Mouse (Mus musculus) heart, postnatal 14 days (tissue): ENCODE measurements around the gene Armc6. TPM values are rescaled to one million over a fixed set of nuclear protein-coding genes. Genes with fewer than 3 reads are reported as not detected.

Experiments used
- DNase-seq, 2 experiments: peaks; one replicate each; pipeline ENCODE4 v3.0.0; 2021 to 2022
- intact Hi-C: fragments of 180-260 bp; cut with DNase I; formaldehyde crosslinking; loops from one replicate; pipeline ENCODE4 v1.15.1; 2025
- total RNA-seq, 2 experiments: library from RNA; stranded (reverse); gene quantifications; 2 replicates each; pipeline ENCODE4 v1.2.3; 2021

The Armc6 gene
- total RNA-seq, 2 experiments from 2014 or later = 6.6 to 9.7 TPM

DNA sequence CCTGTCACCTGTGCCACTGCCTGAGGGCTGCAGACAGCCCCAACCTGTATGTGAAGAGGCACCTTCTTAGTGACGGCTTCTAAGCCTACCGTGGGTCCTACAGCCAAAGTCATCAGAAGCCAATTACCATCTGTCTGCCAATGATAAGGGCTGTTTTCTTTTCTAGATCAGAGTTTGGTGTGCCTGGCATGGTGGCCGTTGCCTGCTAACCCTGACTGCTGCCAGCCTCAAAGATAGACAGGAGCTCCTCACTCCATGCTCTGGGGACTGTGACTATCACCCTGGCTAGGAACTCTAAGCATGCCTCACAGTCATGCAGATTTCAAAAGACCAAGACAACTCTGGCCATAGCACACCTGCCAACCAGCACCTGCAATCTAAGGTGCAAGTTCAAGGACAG is 32.8 kb downstream of the Armc6 start:
- intact Hi-C loops = no loop called here
- DNase-seq = no peak

DNA sequence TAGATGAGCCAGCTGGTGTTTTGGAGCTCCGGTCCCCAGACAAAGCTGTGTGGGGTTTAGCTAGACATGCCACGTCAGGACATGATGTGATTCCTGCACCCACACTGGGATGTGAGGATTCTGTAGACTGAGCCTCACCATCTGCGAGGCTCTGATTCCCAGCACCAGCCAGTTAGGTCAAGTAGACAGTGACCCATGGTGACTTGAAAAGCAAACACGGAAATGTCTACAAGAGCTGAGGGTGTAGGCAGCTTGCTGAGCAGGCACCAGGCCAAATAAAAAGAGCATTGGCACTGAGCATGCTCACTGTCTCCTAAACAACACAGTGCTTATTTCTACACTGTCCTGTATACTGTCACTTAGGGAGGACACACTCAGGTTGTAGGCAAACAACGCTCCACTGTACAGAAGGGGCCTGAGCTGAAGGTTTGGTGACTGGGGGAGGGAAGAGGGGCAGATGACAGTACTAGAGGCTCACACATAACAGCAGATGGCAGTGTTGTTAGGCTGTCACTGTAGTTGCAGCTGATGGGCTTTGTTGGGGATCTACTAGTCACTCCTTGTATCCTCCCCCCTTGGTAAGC is 34.1 kb downstream of the Armc6 start:
- intact Hi-C loops = loop anchor here (1.0 kb wide), 1 partner anchor 23 kb away; no protein-coding TSS in a partner anchor

DNA sequence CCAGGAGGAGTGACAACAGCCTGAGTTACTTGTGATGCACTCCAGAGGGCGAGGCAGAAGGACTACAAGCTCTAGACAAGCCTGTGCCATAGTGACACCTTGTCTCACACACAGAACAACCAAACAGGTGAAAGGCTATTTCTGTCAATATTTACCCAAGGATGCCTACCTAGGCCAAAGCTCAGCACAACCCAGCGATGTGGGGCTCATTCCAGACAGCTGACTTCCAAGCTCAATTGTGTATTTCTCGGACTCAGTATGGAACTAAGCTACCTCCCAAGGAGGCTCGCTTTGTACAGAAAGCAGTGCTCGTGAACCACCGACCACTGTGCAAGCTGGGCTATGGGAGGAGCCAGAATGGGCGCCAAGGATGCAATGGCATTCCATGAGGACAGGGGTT is 36.7 kb downstream of the Armc6 start:
- DNase-seq = no peak
- intact Hi-C loops = no loop called here

More for the DNA sequence above, 34.1 kb downstream of the Armc6 start:
- peak in 1 of 2 experiments; percentile 31 for DNase-seq

DNA sequence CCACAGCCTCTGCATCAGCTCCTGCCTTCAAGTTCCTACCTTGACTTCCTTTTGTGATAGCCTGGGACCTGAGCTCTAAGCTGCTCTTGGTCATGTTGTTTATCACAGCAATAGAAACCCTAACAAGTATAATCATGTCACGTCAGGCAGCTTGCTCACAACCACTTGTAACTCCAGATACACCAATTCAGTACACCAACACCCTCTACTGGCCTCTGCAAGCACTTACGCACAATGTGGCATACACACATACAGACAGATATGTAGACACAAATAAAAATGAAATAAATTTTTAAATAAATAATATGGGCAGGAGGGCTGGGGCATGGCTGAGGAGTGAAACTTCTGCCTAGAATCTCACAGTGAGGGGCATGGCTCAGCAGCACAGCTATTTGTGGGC is 38.5 kb downstream of the Armc6 start:
- intact Hi-C loops = no loop called here
- DNase-seq = no peak

DNA sequence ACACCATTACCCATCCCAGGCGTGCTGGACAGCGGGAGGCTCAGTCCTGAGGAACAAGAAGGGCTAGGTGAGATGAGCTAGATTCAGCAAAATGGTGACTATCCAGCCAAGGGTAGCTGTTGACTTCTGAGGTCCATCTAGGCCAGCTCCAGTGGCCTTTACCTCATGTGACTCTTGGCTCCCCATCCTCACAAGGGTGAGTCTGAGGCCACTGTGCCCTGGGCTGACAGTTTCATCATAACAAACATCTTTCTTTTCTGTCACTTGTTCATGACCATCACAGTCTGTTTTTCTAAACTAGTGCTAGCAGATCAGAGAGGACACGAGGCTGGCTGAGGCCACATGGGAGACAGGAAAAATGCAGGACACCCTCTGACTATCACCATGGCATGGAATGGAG is 40.1 kb downstream of the Armc6 start:
- intact Hi-C loops = no loop called here
- DNase-seq = no peak

DNA sequence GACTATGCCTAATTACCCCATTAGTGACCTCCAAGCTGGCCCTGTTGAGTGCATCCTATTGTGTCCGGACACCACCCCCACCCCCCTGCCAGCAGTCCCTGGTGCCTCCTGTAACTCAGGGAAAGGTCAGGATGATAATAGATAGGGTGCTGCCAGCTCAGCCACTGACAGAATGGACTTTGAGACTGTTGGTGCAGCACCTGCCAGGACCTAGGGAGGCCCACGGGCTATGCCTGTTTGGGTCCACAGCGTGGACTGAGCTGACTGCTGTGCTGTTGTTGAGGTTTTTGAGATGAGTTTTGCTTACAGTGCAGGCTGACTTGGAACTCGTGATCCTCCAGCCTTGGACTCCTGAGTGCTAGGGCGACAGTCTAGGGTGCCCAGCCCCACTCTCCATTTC is 41.0 kb downstream of the Armc6 start:
- intact Hi-C loops = no loop called here
- DNase-seq = no peak

DNA sequence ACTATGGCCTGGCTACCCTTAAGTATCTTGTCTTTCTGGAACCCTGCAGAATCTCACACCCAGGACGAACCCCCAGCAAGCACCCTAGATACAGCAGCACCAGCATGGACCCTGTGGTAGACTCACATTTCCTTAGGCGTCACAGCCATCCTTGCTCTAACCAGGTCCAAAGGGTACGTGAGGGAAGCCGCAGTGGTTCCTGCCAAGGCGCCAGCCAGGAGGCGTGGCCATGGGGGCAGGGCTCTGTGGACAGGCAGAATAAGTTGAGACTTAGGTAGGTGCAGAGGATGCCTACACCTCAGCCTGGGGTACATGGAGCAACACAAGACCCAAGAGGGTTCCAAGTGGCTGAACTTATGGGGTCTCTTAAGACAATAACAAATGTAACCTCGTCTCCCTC is 45.6 kb downstream of the Armc6 start:
- intact Hi-C loops = no loop called here
- DNase-seq = no peak

DNA sequence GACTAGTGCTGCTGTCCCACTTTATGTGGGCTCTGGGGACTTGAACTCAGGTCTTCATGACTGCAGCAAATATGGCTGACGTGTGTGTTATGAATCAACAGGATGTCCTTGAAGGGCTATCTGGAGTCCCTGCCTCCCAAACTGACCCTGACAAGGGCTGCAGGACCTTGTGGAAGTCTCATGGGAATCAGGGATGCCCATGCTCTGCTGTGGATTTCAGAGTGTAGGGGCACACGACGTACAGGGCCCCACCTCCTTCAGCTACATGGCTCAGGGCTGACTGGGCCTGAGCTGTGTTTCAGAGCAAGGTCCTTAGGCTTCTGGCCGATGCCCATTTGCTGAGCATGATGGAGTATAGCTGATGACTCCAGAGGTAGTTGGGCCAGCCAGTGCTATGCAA is 51.1 kb downstream of the Armc6 start:
- intact Hi-C loops = no loop called here

DNA sequence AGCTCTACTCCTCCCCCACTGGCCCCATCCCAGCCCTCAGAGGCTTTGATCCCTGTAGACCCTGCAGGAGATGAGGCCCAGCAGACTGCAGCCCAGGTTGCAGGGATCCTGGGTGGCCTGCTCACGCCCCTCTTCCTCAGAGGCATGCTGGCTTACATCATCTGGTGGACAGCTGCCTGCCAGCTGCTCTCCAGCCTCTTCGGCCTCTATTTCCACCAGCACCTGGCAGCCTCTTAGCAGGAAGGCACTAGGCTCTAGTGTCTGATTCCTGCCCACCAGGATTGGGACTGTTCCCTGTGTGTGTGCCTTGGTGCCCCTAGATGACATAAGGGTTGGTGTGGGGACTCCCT is 52.4 kb downstream of the Armc6 start:
- intact Hi-C loops = no loop called here
- DNase-seq = peak in 1 of 2 experiments; percentile 21

More for the DNA sequence above, 51.1 kb downstream of the Armc6 start:
- no peak for DNase-seq

DNA sequence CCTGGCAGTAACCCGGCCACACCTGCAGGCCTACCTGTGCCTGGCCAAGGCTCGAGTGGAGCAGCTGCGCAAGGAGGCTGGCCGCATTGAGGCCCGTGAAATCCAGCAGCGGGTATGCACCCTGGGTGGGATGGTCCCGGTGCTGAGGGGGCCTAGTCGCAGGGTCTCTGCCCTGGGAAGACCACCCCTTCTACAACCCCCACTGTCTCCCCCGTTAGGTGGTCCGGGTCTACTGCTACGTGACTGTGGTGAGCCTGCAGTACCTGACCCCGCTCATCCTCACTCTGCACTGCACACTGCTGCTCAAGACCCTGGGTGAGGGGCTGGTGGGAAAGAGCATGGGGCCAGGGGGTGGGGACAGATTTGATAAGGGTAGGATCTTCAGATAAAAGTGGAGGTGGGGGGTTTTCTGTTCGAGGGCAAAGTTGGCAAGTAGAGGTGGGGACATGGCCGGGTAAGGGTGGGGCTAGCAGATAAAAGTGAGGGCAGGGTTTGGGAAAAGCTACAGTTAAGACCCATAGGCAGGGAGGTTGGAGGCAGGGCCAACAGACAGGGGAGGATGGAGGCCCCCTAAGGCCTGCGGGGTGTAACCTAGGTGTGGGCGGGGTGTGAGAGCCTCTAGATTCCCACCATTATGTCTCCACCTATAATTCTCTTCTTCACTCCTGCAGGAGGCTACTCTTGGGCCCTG is 52.9 kb downstream of the Armc6 start:
- DNase-seq = no peak
- intact Hi-C loops = no loop called here

DNA sequence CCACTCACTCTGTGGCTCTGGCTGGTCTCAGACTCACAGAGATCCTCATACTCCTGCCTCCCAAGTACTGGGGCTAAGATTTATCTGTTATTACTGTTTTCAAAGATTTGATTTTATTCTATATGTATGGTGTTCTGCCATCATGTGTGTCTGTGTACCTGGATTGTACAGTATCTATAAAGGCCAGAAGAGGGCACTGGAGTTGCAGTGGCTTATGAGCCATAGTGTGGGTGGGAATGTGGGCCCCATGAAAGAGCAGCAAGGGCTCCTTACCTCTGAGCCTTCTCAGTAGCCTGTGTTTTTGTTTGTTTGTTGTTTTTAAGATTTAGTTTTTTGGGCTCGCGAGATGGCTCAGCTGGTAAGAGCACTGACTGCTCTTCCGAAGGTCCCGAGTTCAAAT is 55.2 kb downstream of the Armc6 start:
- intact Hi-C loops = no loop called here
- no peak for DNase-seq

DNA sequence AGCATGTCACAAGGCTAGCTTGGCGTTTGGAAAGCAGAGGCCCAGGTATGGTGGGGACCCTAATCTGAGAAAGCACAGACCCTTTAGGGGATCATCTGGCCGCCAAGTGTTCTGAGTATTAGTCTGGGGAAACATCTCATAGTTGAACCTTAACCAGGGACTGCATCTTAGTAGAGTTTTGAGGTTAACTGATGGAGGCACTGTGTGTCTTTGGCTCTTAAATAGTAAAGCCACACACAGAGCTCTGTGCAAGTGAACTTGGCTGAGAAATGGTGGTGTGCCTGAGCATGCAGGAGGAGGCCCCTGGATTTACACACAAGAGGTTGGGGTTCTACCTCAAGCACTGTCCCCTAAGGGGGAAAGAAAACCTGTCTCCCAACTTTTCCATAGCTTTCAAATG is 56.0 kb downstream of the Armc6 start:
- no peak for DNase-seq
- intact Hi-C loops = no loop called here

DNA sequence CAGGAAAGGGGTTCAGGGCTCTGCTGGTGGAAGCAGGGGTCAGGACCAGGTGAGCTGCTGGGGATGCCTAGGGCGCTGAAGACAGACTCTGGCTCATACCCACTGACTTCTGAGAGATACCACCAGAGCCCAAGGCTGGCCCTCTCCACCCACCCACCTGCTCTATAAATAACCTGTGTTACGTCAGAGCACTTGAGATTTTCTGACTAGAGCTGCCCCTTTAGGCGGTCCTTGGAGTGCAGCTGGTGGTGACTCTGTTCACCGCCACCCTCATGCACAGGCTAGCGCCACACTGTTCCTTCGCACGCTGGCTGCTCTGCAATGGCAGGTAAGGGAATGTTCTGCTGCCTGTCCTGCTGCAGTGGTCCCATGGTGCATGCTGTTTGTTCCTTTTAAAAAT is 60.2 kb downstream of the Armc6 start:
- DNase-seq = peak in 1 of 2 experiments; percentile 23
- intact Hi-C loops = no loop called here

DNA sequence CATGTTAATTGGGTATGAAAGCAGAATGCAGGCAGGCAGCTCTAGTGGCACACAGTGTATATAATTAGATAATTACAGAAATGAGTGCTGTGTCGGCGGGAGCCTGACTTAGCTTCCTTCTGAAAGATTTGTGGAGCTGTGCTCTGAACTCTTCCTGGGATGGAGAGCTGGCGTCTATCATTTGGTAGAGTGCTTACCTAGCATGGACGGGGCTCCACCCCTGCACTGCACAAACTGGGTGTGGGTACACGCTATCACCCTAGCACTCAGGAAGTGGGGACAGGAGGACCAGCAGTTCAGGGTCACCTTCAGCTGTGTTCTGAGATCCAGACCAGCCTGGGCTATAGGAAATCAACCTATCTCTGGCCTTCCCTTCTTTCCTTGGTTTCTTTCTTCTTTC is 60.9 kb downstream of the Armc6 start:
- DNase-seq = no peak
- intact Hi-C loops = no loop called here

DNA sequence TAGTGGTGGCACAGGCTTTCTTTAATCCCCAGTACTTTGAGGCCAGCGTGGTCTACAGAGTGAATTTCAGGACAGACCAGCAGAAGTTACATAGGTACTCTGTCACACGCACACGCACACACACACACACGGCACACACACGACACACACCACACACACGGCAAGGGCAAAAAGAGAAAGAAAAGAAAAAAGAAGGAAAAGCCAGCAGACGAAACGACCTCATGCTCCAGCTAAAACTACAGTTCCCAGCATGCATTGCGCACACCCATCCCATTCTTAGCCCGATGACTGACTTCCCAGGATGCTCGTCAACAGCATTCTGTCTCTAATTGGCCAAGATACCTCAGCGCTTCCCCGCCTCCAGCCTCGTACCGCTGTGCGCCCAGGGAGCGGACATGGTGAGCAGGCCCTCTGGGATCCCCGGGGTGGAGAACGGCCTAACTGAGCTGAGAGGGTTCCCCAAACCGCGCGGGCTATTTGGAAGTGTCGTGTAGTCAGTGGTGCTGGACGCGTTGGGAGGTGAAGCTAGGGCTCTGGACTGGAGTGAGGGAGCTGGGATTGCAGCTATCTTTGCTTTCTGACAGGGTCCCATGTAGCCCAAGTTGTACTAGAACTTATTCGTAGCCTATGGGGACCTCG is 62.1 kb downstream of the Armc6 start, which contains the start of gene Tmem161a:
Tmem161a (plus strand) TSS at position 314 of the 639 bp plus-strand sequence.
- intact Hi-C loops = no loop called here

DNA sequence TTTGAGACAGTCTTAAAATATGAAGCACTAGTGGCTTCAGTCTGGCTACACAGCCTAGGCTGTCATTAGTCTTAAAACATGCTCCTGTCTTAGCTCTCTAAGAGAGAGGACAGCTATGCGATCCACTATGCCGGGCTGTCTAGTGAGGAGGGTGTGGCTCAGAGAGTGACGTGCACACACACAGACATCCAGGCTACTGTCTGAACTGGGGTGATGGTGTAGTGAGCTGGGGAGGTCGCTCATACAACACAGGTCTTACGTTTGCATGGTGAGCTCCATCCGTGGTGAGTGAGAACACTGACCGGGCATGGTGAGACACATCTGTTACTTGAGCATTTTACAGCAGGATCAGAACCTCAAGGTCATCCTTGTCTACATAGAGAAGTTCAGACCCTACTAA is 63.0 kb downstream of the Armc6 start:
- intact Hi-C loops = loop anchor here (2.0 kb wide), 1 partner anchor 32 kb away; the partner anchor contains the start of genes Borcs8, Mef2b and Rfxank
- no peak for DNase-seq

More for the DNA sequence above, 62.1 kb downstream of the Armc6 start, which contains the start of gene Tmem161a:
- DNase-seq = peak; percentile 90 to 91

DNA sequence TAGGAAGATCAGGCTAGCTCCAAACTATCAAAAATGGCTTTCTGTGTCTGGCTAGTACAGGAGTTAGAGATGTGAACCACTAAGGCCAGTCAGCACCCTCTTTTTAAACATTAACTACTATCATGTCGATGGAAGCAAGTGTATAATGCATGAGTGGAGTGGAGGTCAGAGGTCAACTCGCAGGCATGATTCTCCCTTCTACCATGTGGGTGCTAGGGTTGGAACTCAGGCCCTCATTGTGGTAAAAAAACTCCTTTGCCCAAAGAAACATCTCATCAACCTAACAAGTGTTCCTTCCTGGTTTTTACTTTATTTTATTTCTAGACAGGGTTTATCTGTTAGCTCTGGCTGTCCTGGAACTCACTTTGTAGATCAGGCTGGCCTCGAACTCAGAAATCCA is 63.5 kb downstream of the Armc6 start:
- DNase-seq = no peak
- intact Hi-C loops = loop anchor here (2.0 kb wide), 1 partner anchor 32 kb away; the partner anchor contains the start of genes Borcs8, Mef2b and Rfxank

Other genes with a start within 250 kb of the Armc6 start
- 10 to 100 TPM; 41.7 to 41.9 TPM for gene Gatad2a, start 238.1 kb downstream of the Armc6 start, total RNA-seq
- gene Mau2, start 191.7 kb downstream of the Armc6 start, total RNA-seq = 10 to 100 TPM; 39.3 to 40.3 TPM
- 10 to 100 TPM; 19.1 to 19.4 TPM for gene Sugp1, start 191.7 kb downstream of the Armc6 start, total RNA-seq
- gene Tm6sf2, start 161.5 kb downstream of the Armc6 start, total RNA-seq = 1 to 10 TPM in 1 of 2 experiments, under 1 TPM in 1; 0.46 to 1.5 TPM
- not detected for gene Hapln4, start 151.0 kb downstream of the Armc6 start, total RNA-seq
- gene Ncan, start 113.6 kb downstream of the Armc6 start, total RNA-seq = under 1 TPM; 0.02 to 0.07 TPM
- 1 to 10 TPM; 7.4 to 7.9 TPM for gene Nr2c2ap, start 103.1 kb downstream of the Armc6 start, total RNA-seq
- 10 to 100 TPM; 17.7 to 20.1 TPM for gene Rfxank, start 95.3 kb downstream of the Armc6 start, total RNA-seq
- 10 to 100 TPM; 25.8 to 31.3 TPM for gene Borcs8, start 95.0 kb downstream of the Armc6 start, total RNA-seq
- under 1 TPM in 1 of 2 experiments, not detected in 1; 0.37 TPM for gene Mef2b, start 94.8 kb downstream of the Armc6 start, total RNA-seq
- gene Tmem161a, start 62.1 kb downstream of the Armc6 start, total RNA-seq = 10 to 100 TPM; 91.7 to 99.4 TPM
- gene Slc25a42, start 22.2 kb downstream of the Armc6 start, total RNA-seq = 10 to 100 TPM; 46.4 to 55.4 TPM
- gene Sugp2, start 240 bp downstream of the Armc6 start, total RNA-seq = 10 to 100 TPM; 40.2 to 44.7 TPM
- gene Homer3, start 48.4 kb upstream of the Armc6 start, total RNA-seq = 10 to 100 TPM; 16.6 to 18.0 TPM
- 10 to 100 TPM; 28.9 to 29.0 TPM for gene Ddx49, start 68.0 kb upstream of the Armc6 start, total RNA-seq
- 100 to 1,000 TPM; 160 to 164 TPM for gene Cope, start 68.1 kb upstream of the Armc6 start, total RNA-seq
- under 1 TPM; 0.56 to 0.72 TPM for gene Cers1, start 81.3 kb upstream of the Armc6 start, total RNA-seq
- gene Gdf1, start 95.4 kb upstream of the Armc6 start, total RNA-seq = not detected
- 10 to 100 TPM; 41.3 to 44.0 TPM for gene Upf1, start 118.8 kb upstream of the Armc6 start, total RNA-seq
- gene Comp, start 139.1 kb upstream of the Armc6 start, total RNA-seq = 1 to 10 TPM; 2.4 to 3.8 TPM
- 1 to 10 TPM; 7.7 to 9.5 TPM for gene Crtc1, start 205.1 kb upstream of the Armc6 start, total RNA-seq
- gene Klhl26, start 242.5 kb upstream of the Armc6 start, total RNA-seq = 1 to 10 TPM; 5.5 to 6.9 TPM